Mouse (Mus musculus) liver, postnatal 0 days (tissue): ENCODE data around the gene Olfr523.

Experiments used
- CTCF ChIP-seq: sonication (generic); IDR thresholded peaks from 2 replicates; pipeline ENCODE4 v1.5.1; 2016; ENCODE audit warnings: antibody characterized with exemption, low read depth
- EP300 ChIP-seq: IDR thresholded peaks from 2 replicates; pipeline ENCODE4 v1.6.1; 2016; ENCODE audit warnings: antibody characterized with exemption, low read depth, mild to moderate bottlenecking

DNA sequence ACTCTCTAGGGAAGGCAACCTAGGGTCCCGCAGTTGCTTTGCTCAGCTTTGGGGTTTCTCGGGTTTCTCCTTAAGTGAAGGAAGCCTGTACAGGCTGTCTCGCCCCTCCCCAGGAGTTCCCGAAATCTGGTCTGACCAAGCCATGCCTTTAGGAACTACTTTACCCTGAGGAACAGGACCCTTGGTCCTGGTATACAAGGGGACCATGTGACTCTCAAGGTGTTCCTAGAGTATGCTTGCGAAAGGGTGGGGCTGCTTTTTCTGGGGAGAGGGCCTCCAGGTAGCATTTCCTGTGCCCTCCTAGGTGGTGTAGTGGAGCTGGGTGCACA lies 47.0 kb upstream of the Olfr523 start:
- TF ChIP-seq CTCF (no peak), EP300 (no peak)
